Mouse (Mus musculus): ENCODE results near the gene Cflar.
"Not testable (repeated sequence)": the region's sequence is repeated elsewhere in the genome, so short reads cannot be mapped to it uniquely, and the experiment has no call there.

The Cflar gene

GRCm38 (mm10) chr1:58727747-58728589 is 16.7 kb downstream of the Cflar start:
- DNase-seq (ENCODE audit: low spot score): no peak

- no peak for DNase-seq (ENCODE audit: low spot score)
Observed at GRCm38 (mm10) chr1:58728590-58728868, 17.2 kb downstream of the Cflar start.

GRCm38 (mm10) chr1:58733636-58734035 is 22.3 kb downstream of the Cflar start:
- DNase-seq (ENCODE audit: low spot score): no peak

DNA sequence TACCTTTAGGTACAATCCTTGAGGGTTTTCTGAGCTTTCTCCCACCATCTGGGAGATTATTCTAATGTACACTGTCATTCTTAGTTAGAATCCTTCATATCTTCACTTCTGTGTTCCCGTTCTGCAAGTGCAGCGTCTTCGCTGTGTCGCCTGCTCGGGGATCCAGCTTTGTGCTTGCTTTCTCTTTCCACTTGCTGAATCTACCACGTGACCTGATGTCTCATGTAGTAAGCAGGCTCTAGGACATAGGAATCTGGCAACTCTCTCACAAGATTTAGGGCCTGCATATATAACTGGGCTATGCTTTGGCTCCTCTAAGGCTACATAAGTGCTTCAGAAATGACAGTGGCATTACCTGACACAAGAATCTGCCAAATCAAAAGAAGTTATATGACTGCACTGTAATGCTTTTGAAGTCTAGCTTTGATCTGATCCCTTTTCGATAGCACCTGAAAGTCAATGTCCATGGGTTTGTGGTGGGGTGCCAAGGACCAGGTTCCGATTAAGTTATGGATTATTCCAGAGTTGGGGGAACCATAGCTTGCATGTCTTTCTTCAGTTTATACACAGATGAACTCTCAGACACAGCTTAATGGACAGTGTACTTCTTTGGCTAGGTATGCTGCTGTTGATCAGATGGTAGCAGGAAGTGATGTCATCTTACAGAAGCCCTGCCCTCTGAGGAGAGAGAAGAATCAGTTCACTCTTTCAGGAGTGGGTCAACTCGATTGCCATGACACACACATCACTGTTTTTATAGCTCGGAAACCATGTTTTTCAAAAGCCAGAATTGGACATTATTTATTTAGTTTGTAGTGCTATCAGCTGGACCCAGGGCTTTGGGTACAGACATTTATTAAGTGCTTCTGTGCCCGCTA is 23.0 kb downstream of the Cflar start:
- DNase-seq (ENCODE audit: low spot score): no peak

DNA sequence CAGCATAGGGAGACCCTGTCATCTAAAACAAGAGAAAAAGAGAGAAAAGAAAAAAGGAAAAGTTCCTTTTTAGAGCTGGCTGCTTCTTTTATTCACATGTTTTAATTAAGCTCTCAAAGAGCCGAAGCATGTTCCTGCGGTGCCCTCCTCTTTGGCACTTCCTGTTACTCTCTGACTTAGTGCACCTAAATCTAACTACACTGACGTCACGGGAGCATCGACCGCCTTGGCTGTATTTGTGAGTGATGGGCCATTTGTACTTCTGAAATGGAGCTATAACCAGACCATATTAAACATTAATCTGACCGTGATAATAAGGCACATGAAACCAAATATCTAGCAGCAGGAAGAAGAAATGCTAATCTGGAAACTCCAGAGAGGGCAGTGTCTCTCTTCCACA is 24.7 kb downstream of the Cflar start:
- no peak for DNase-seq (ENCODE audit: low spot score)

GRCm38 (mm10) chr1:58736968-58737367 is 25.7 kb downstream of the Cflar start:
- DNase-seq (ENCODE audit: low spot score): no peak

GRCm38 (mm10) chr1:58739529-58739928 is 28.2 kb downstream of the Cflar start:
- DNase-seq (ENCODE audit: low spot score): no peak

DNA sequence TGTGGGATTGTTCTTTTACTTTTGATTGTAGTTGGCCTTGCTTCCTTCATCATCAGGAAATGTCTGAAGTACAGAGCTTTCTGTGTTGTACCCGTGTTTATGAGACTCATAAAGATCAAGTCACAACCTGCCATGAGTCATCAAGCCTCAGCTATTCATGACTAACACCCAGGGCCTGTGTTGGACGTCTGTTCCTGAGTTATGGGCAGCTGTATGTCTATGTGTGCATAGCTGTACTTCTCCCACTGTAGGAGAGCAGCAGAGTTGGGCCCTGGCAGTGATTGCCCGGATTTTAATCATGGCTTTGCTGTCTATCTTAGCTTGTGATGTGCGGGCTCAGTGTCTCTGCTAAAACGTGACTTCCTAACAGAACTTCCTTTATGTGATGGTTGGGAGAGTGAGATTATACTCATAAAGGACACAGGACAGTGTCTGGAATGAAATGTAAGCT is 31.3 kb downstream of the Cflar start:
- DNase-seq (ENCODE audit: low spot score): no peak

DNA sequence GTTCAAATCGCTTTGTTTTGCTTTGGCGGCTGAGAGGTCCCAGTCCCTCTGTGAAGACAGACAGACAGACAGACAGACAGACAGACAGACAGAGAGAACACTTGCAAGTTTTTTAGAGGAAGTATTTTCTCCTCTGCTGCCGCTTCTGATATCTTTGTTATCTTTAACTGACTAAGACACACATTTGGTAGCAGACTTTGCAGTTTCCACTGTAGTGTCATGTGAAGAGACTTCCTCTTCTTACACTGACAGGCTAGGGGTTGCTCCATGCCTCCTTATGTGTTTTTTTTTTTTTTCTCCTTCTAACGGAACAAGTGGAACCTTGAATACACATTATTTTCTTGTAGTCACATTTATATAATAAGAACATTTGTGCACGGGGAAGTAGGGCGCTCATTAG is 31.9 kb downstream of the Cflar start:
- no peak for DNase-seq (ENCODE audit: low spot score)

DNA sequence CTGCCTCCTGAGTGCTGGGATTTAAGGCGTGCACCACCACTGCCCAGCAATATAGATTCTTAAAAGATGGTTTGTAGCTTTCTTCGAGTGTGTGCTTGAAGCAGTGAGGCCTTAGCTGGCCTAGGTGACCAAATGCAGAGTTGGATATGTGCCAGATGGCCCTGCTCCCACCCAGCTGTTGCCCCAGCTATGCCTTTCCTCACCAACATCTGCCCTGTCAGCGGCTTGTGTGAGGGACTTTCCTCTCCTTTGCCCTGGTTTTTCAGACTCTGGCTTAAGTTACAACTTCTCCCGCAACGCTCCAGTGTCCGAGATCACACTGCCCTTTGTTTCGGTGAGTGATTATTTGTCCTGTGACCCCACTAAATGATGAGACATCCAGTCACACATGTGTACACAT is 33.3 kb downstream of the Cflar start:
- peak; percentile 94 for DNase-seq (ENCODE audit: low spot score)

- peak; percentile 71 for DNase-seq (ENCODE audit: low spot score)
Observed at GRCm38 (mm10) chr1:58746880-58747279, 35.6 kb downstream of the Cflar start.

DNA sequence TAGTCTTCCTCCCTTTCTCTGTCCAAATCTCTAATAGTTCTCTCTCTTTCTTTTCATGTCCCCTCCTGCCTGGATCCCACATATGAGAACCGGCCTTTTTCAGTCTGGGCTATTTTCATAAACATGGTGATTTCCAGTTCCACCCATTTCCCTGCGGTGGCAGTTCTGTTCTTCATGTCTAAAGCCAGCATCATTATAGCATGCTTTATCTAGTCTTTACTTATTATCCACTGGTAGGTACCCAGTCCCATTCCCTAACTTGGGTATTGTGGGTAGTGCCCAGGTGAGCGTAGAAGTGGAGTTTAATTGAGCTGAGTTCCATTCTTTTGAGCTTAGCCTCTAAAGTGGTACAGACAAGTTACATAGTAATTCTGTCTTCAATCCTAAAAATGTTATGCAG is 48.1 kb downstream of the Cflar start:
- no peak for DNase-seq (ENCODE audit: low spot score)

DNA sequence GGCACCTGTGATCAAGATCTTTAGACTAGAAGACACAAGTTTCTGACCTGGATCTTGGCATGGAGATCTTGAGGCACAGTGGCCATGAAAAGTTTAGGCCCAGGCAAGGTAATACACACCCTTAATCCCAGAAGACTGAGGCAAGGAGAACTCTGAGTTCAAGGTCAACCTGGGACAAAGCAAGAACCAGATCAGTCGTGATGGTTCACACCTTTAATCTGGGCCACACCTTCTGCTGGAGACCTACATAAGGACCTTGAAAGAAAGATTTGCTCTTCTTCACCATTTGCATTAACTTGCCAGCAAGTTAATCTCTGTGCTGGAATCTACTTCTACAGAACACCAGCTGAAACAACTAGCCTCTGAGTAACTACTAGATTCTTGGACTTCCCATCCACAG is 49.3 kb downstream of the Cflar start:
- DNase-seq (ENCODE audit: low spot score): no peak

GRCm38 (mm10) chr1:58761391-58762275 is 50.3 kb downstream of the Cflar start:
- DNase-seq (ENCODE audit: low spot score): peak; percentile 92

DNA sequence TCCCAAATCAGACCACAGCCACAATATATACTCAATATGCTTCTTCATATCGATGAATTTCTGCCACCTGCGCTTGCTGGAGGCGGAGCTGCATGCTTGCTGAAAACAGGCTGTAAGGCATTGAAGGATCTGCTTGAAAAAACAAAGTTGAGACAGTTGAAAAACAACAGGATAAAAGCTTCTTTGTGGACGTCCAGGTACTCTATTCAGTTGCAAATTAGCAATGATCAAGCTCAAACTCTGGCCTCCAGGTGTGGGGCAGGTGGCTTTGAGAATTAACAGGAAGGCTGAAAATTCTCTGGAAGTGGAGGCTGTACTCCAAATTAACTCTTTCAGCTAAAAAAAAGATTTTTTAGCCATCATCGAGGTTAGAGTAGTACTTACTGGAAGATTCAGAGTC is 51.3 kb downstream of the Cflar start:
- DNase-seq (ENCODE audit: low spot score): no peak

DNA sequence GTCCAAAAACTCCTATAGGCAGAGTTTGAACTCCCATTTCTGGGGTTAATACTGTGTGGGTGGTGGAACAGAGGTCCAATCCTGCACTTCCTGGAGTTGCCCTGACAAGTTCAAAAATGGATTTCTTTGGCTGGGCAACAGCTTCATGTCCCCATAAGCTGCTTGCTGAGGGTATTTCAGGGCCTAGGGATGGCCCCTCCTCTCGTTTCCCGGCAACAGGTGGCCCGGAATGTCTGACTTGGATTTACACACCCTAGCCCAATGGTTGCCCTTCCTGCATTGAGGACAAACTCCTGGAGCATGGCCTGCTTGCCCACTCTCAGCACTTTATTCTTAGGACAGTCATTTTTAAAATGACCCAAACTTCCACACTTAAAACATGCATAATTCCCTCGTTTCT is 55.1 kb downstream of the Cflar start:
- DNase-seq (ENCODE audit: low spot score): not testable (repeated sequence)

DNA sequence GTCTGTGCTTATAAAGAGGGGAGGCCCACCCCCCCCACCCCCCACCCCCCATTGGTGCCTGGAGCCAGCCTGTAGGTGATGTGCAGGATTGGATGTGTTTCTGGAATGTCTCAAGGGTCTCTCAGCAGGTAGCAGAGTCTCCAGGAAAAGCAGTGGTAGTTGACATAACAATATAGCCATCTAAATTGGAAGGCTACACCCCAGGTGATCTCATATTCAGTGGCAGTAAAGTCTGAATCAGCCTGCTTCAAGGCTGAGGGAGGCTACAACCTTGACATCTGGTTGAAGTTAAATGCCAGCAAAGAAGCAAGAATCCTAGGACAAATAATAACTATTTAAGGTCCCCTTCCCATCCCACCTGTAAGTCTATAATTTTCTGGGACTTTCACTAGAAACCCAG is 57.8 kb downstream of the Cflar start:
- DNase-seq (ENCODE audit: low spot score): no peak

- no peak for DNase-seq (ENCODE audit: low spot score)
Observed at GRCm38 (mm10) chr1:58769701-58770100, 58.4 kb downstream of the Cflar start.

DNA sequence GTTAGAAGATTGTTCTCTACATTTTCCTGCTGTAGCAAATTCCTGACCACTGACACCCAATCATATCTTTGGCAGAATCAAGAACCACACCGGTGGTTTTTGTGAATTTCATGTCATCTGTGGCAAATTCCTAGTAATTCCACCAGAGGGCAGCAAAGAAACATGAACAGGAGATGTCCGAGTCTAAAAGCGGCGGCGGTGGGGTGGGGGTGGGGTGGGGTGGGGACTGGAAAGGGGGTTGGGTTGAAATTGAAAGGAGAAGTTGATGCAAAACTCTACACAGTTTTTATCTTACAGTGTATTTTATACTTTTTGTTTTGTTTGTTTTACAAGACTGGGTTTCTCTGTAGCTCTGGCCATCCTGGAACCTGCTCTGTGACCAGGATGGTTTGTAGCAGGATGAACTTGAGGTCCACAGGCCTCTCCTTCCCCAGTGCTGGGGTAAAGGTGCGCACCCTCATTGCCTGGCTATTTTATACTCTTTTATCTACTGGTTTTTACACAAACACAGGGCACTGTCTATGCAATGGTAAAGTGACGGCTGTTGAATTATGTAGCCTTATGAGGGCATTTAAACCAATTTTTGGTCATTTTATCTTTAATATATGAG is 58.9 kb downstream of the Cflar start:
- peak; percentile 76 for DNase-seq (ENCODE audit: low spot score)

GRCm38 (mm10) chr1:58772084-58772483 is 60.8 kb downstream of the Cflar start:
- no peak for DNase-seq (ENCODE audit: low spot score)

GRCm38 (mm10) chr1:58773280-58773679 is 62.0 kb downstream of the Cflar start:
- peak; percentile 38 for DNase-seq (ENCODE audit: low spot score)

- peak; percentile 72 for DNase-seq (ENCODE audit: low spot score)
Observed at GRCm38 (mm10) chr1:58773905-58774304, 62.6 kb downstream of the Cflar start.

Data from adipocyte (in vitro differentiated cells).